In genomic region chr12:8487281-8487680, GRCm38 (mm10) we compare ENCODE assay signal across 24 mouse cellular contexts. TPM values are rescaled to one million over a fixed set of nuclear protein-coding genes. Genes with fewer than 3 reads are reported as not detected.
DNase-seq lines count a peak whose midpoint lies in the region; ATAC-seq and TF ChIP-seq lines count a peak whose summit lies in the region.
"Had no signal": no experiment of that assay in that cellular context is flagged by ENCODE, and none has a peak within 500 bp of the region (broad histone marks: within the 10 kb centered on the region; RNA-seq: fewer than 3 reads in every experiment).

No protein-coding gene starts in this region.

- no peak overlapping the region for H3K27ac ChIP-seq in gastrocnemius, adult 2 months
- H3K27ac ChIP-seq in lung, embryonic 16.5 days (ENCODE audit: low read length): no peak overlapping the region
- H3K27ac ChIP-seq: embryonic facial prominence, embryonic 15.5 days; forebrain, embryonic 10.5 days; heart, embryonic 15.5 days; hindbrain, embryonic 13.5 days had no signal

- no peak overlapping the region for H3K4me3 ChIP-seq in gastrocnemius, adult 2 months
- no peak overlapping the region for H3K4me3 ChIP-seq in lung, embryonic 16.5 days (ENCODE audit: low read length)
- H3K4me3 ChIP-seq: embryonic facial prominence, embryonic 15.5 days; erythroblast, embryonic 14.5 days; forebrain, embryonic 10.5 days; heart, embryonic 15.5 days; hindbrain, embryonic 13.5 days had no signal

- 0 out of 2 replicates have a peak, but pooled peaks have one; percentile 13 for ATAC-seq in lung, embryonic 16.5 days (ENCODE audit: low read depth)
- ATAC-seq: activated CD4-positive, CD25-positive, alpha-beta regulatory T cell, adult 4 months; forebrain, embryonic 14.5 days had no signal

- H3K36me3 ChIP-seq in lung, embryonic 16.5 days (ENCODE audit: control insufficient read depth, insufficient read depth, low read length): no peaks in the 10 kb centered on the region
- H3K36me3 ChIP-seq: embryonic facial prominence, embryonic 15.5 days; forebrain, embryonic 10.5 days; heart, embryonic 15.5 days; hindbrain, embryonic 13.5 days had no signal

- no peak overlapping the region for H3K9ac ChIP-seq in lung, embryonic 16.5 days (ENCODE audit: low read length)
- H3K9ac ChIP-seq: embryonic facial prominence, embryonic 15.5 days; heart, embryonic 15.5 days; hindbrain, embryonic 13.5 days had no signal

- WGBS in lung, embryonic 16.5 days: 32% methylated on average over 1 of the region's 1 CpGs

- H3K4me1 ChIP-seq in lung, embryonic 16.5 days (replicated peaks; ENCODE audit: control insufficient read depth, insufficient read depth, low read length): peaks cover 28% of the 10 kb centered on the region

- intact Hi-C loops in gastrocnemius, adult 2 months (cut with DNase I): no loop called here

- peak; percentile 6 for DNase-seq in gastrocnemius, adult 2 months
- DNase-seq in gastrocnemius, postnatal 10 days: no peak
- no peak for DNase-seq in lung, postnatal 4 days
- peak; percentile 39 for DNase-seq in urinary bladder, postnatal 14 days (ENCODE audit: low spot score)
- DNase-seq in urinary bladder, postnatal 4 days (ENCODE audit: low spot score in 2 of 2): no peak
- DNase-seq in embryo, embryonic 10 days (ENCODE audit: low spot score): no peak
- no peak for DNase-seq in retina, embryonic 14.5 days (ENCODE audit: low spot score)
- DNase-seq: adrenal gland, postnatal 14 days; cerebellum, adult 18-20 months; cerebellum, adult 9-11 months; cerebellum, postnatal 36 days; embryo, embryonic 11 days; heart, adult 18-20 months; heart, postnatal 14 days had no signal

- H3K9me3 ChIP-seq in lung, embryonic 16.5 days (ENCODE audit: control insufficient read depth, low read length): no peaks in the 10 kb centered on the region
- H3K9me3 ChIP-seq: embryonic facial prominence, embryonic 15.5 days; forebrain, embryonic 10.5 days; heart, embryonic 15.5 days; hindbrain, embryonic 13.5 days had no signal

- H3K27me3 ChIP-seq in lung, embryonic 16.5 days (ENCODE audit: control insufficient read depth, insufficient read depth, low read depth, low read length): no peaks in the 10 kb centered on the region
- H3K27me3 ChIP-seq: embryonic facial prominence, embryonic 15.5 days; heart, embryonic 15.5 days; hindbrain, embryonic 13.5 days; Patski had no signal

- TF ChIP-seq CTCF in gastrocnemius, adult 2 months (IDR thresholded peaks at IDR 0.05): no peak

- no peak overlapping the region for H3K4me2 ChIP-seq in lung, embryonic 16.5 days (ENCODE audit: low read depth, low read length)
- H3K4me2 ChIP-seq: embryonic facial prominence, embryonic 15.5 days; heart, embryonic 11.5 days; heart, embryonic 15.5 days; hindbrain, embryonic 13.5 days had no signal

RNA-seq across cellular contexts. Expression of gene Rhob, which starts 12.5 kb away (rescaled TPM):
- 100 to 1,000 TPM in 1 of 2 experiments, 10 to 100 TPM in 1; 33.5 to 115 TPM for total RNA-seq in gastrocnemius, adult 2 months (2021)
- total RNA-seq in gastrocnemius, postnatal 10 days (2021): 10 to 100 TPM; 80.5 to 82.4 TPM
- 47.8 and 49.2 TPM in 2 replicates for polyA plus RNA-seq in lung, embryonic 16.5 days (2015; fragmentation: Nextera tagmentation; extraction: Ambion mirVana)

Comparison
In these comparisons a context has a peak if more than half of its experiments do, and no peak if none do; other contexts are left out.
1. DNase-seq: peak in gastrocnemius, adult 2 months (single experiment) and urinary bladder, postnatal 14 days (single experiment); none in gastrocnemius, postnatal 10 days (single experiment), lung, postnatal 4 days (0 of 2), urinary bladder, postnatal 4 days (0 of 2), embryo, embryonic 10 days (single experiment) and retina, embryonic 14.5 days (single experiment).